Comparison of ENCODE assay signal across 9 mouse cellular contexts in genomic region chr15:77150424-77150841, GRCm38 (mm10).
DNase-seq lines count a peak whose midpoint lies in the region; ATAC-seq and TF ChIP-seq lines count a peak whose summit lies in the region.
"Had no signal": no experiment of that assay in that cellular context is flagged by ENCODE, and none has a peak within 500 bp of the region (broad histone marks: within the 10 kb centered on the region; RNA-seq: fewer than 3 reads in every experiment).

No protein-coding gene starts in this region.

- POLR2A ChIA-PET in Patski (lab: Charles Lee), result no interaction called here

- peak overlapping the region; percentile 49 for H3K4me3 ChIP-seq in hindbrain, embryonic 11.5 days (ENCODE audit: low read depth, low read length)
- H3K4me3 ChIP-seq in lung, postnatal 0 days (ENCODE audit: low read depth, low read length), result 0 out of 2 replicates have a peak overlapping the region, but pooled peaks have one; percentile 1
- H3K4me3 ChIP-seq in stomach, postnatal 0 days (ENCODE audit: low read depth, low read length), result peak overlapping the region; percentile 28

- H3K4me2 ChIP-seq in hindbrain, embryonic 11.5 days (replicated peaks; ENCODE audit: low read depth, low read length), result peak overlapping the region; percentile 48
- H3K4me2 ChIP-seq in lung, postnatal 0 days (replicated peaks; ENCODE audit: low read depth, low read length), result peak overlapping the region; percentile 60
- H3K4me2 ChIP-seq in stomach, postnatal 0 days (replicated peaks; ENCODE audit: low read depth), result peak overlapping the region; percentile 65

- TF ChIP-seq EP300 in lung, postnatal 0 days (IDR thresholded peaks at IDR 0.05), result no peak
- TF ChIP-seq EP300 in stomach, postnatal 0 days (optimal IDR thresholded peaks at IDR 0.05), result no peak

- intact Hi-C loops in heart, postnatal 25 days (cut with DNase I), result no loop called here

- peaks cover 5% of the 10 kb centered on the region; the same call in 1 of the 2 replicates for H3K4me1 ChIP-seq in hindbrain, embryonic 11.5 days (replicated peaks; ENCODE audit: control insufficient read depth, insufficient read depth, low read length)
- H3K4me1 ChIP-seq in lung, postnatal 0 days (ENCODE audit: insufficient read depth, low read depth, low read length), result peaks cover 28% of the 10 kb centered on the region; the same call in 1 of the 2 replicates
- H3K4me1 ChIP-seq in stomach, postnatal 0 days (replicated peaks; ENCODE audit: control insufficient read depth, insufficient read depth), result peaks cover 11% of the 10 kb centered on the region

- DNase-seq in heart, adult 11 months, result peak; percentile 94
- DNase-seq in heart, postnatal 25 days (ENCODE audit: low spot score), result no peak
- no peak for DNase-seq in Patski (ENCODE audit: low read depth, low spot score)
- peak; percentile 57 for DNase-seq in fibroblast of lung, adult 2 months (ENCODE audit: low read depth)
- peak; percentile 53 for DNase-seq in hindbrain, embryonic 11.5 days (ENCODE audit: low spot score)
- peak; percentile 79 for DNase-seq in lung, postnatal 0 days (ENCODE audit: low spot score)
- peak; percentile 47 for DNase-seq in stomach, postnatal 0 days (ENCODE audit: low spot score)

- H3K9me3 ChIP-seq in hindbrain, embryonic 11.5 days (ENCODE audit: control insufficient read depth, low read length), result no peaks in the 10 kb centered on the region
- H3K9me3 ChIP-seq in lung, postnatal 0 days (ENCODE audit: low read length), result no peaks in the 10 kb centered on the region
- no peaks in the 10 kb centered on the region for H3K9me3 ChIP-seq in stomach, postnatal 0 days (ENCODE audit: control insufficient read depth, low read length)
- H3K9me3 ChIP-seq: G1E had no signal

- ATAC-seq in Patski, result peak; percentile 47
- no peak for ATAC-seq in hindbrain, embryonic 11.5 days (ENCODE audit: low FRiP score)
- peak; percentile 43 for ATAC-seq in lung, postnatal 0 days
- peak; percentile 40; the same call in 1 of the 2 replicates for ATAC-seq in stomach, postnatal 0 days (ENCODE audit: low FRiP score, low TSS enrichment)
- ATAC-seq in megakaryocyte, adult 5-6 weeks (ENCODE audit: poor library complexity, severe bottlenecking), result no peak

- in situ Hi-C loops in Patski (cut with MboI; ENCODE audit: low pct_unique_long_range_greater_than_20kb), result loop anchor here (5.0 kb wide), 1 partner anchor 113 kb away; no protein-coding TSS in a partner anchor

- WGBS in hindbrain, embryonic 11.5 days, result 10% methylated on average over 3 of the region's 3 CpGs
- WGBS in lung, postnatal 0 days, result 11% methylated on average over 3 of the region's 3 CpGs
- 0% methylated on average over 3 of the region's 3 CpGs for WGBS in stomach, postnatal 0 days

- peak overlapping the region; percentile 78 for H3K27ac ChIP-seq in hindbrain, embryonic 11.5 days (ENCODE audit: low read depth, low read length)
- peak overlapping the region; percentile 66 for H3K27ac ChIP-seq in lung, postnatal 0 days (ENCODE audit: low read length)
- H3K27ac ChIP-seq in stomach, postnatal 0 days (replicated peaks), result peak overlapping the region; percentile 88

- TF ChIP-seq CTCF in Patski (IDR thresholded peaks at IDR 0.05), result no peak
- TF ChIP-seq CTCF in lung, postnatal 0 days (IDR thresholded peaks at IDR 0.05), result no peak
- no peak for TF ChIP-seq CTCF in stomach, postnatal 0 days (IDR thresholded peaks at IDR 0.05; ENCODE audit: low read depth)

- no peaks in the 10 kb centered on the region for H3K27me3 ChIP-seq in Patski
- no peaks in the 10 kb centered on the region for H3K27me3 ChIP-seq in hindbrain, embryonic 11.5 days (ENCODE audit: control insufficient read depth, insufficient read depth, low read length)
- H3K27me3 ChIP-seq in lung, postnatal 0 days (replicated peaks; ENCODE audit: insufficient read depth, low read length), result no peaks in the 10 kb centered on the region
- no peaks in the 10 kb centered on the region for H3K27me3 ChIP-seq in stomach, postnatal 0 days (ENCODE audit: control insufficient read depth, insufficient read depth, low read length)

- CTCF ChIA-PET in Patski (lab: Charles Lee), result interaction anchor here (1.0 to 1.1 kb wide), 2 partner anchors 17 to 19 kb away, joined by 3 to 4 read pairs; no protein-coding TSS in a partner anchor

- H3K36me3 ChIP-seq in hindbrain, embryonic 11.5 days (ENCODE audit: control insufficient read depth, insufficient read depth, low read length), result no peaks in the 10 kb centered on the region
- no peaks in the 10 kb centered on the region for H3K36me3 ChIP-seq in lung, postnatal 0 days (ENCODE audit: insufficient read depth, low read length)
- no peaks in the 10 kb centered on the region for H3K36me3 ChIP-seq in stomach, postnatal 0 days (ENCODE audit: control insufficient read depth, insufficient read depth, low read length)
- H3K36me3 ChIP-seq: G1E had no signal

- H3K9ac ChIP-seq in hindbrain, embryonic 11.5 days (ENCODE audit: low read depth, low read length), result peak overlapping the region; percentile 62
- H3K9ac ChIP-seq in lung, postnatal 0 days (replicated peaks; ENCODE audit: low read depth), result no peak overlapping the region
- H3K9ac ChIP-seq in stomach, postnatal 0 days (ENCODE audit: low read length), result peak overlapping the region; percentile 45

Comparison
In these comparisons a context has a peak if more than half of its experiments do, and no peak if none do; other contexts are left out.
1. DNase-seq: peak in heart, adult 11 months (single experiment), fibroblast of lung, adult 2 months (single experiment), hindbrain, embryonic 11.5 days (single experiment), lung, postnatal 0 days (single experiment) and stomach, postnatal 0 days (single experiment); none in heart, postnatal 25 days (single experiment) and Patski (single experiment).
2. ATAC-seq: peak in Patski (single experiment), lung, postnatal 0 days (single experiment) and stomach, postnatal 0 days (single experiment); none in hindbrain, embryonic 11.5 days (single experiment) and megakaryocyte, adult 5-6 weeks (single experiment).
3. Peak in every context shown above with its lines, with median percentiles within 50 percentile points of each other: H3K27ac ChIP-seq, H3K4me2 ChIP-seq and H3K4me3 ChIP-seq.